Mouse (Mus musculus): Measurements from ENCODE around the gene Arhgap10.
"Not testable (repeated sequence)": the region's sequence is repeated elsewhere in the genome, so short reads cannot be mapped to it uniquely, and the experiment has no call there.

GRCm38 (mm10) chr8:77322727-77323126, 195.0 kb downstream of the Arhgap10 start:
- TF ChIP-seq CTCF (IDR thresholded peaks at IDR 0.05); POLR2A (IDR thresholded peaks at IDR 0.05; ENCODE audit: insufficient read depth, low read depth, low read length); EP300 (IDR thresholded peaks at IDR 0.05; ENCODE audit: insufficient read depth, low read depth, low read length): not testable (repeated sequence)
